Comparison of ENCODE assay signal across 11 mouse cellular contexts in genomic region chr7:117474302-117474701, GRCm38 (mm10).
DNase-seq lines count a peak whose midpoint lies in the region; ATAC-seq and TF ChIP-seq lines count a peak whose summit lies in the region.
"Had no signal": no experiment of that assay in that cellular context is flagged by ENCODE, and none has a peak within 500 bp of the region (broad histone marks: within the 10 kb centered on the region; RNA-seq: fewer than 3 reads in every experiment).

No protein-coding gene starts in this region.

- no peak overlapping the region for H3K27ac ChIP-seq in hindbrain, embryonic 11.5 days (ENCODE audit: low read depth, low read length)
- H3K27ac ChIP-seq in hindbrain, postnatal 0 days = no peak overlapping the region
- no peak overlapping the region for H3K27ac ChIP-seq in ES-Bruce4 (ENCODE audit: insufficient read depth, low read length)
- no peak overlapping the region for H3K27ac ChIP-seq in limb, embryonic 14.5 days (replicated peaks; ENCODE audit: low read depth, low read length)

- WGBS in hindbrain, embryonic 11.5 days = 6% methylated on average over 2 of the region's 2 CpGs
- WGBS in hindbrain, postnatal 0 days = 40% methylated on average over 2 of the region's 2 CpGs
- 37% methylated on average over 2 of the region's 2 CpGs for WGBS in limb, embryonic 14.5 days

- peak; percentile 57 for ATAC-seq in hindbrain, embryonic 11.5 days (ENCODE audit: low FRiP score)
- no peak for ATAC-seq in hindbrain, postnatal 0 days
- peak; percentile 30; the same call in 1 of the 2 replicates for ATAC-seq in limb, embryonic 14.5 days (ENCODE audit: low FRiP score, low read depth)

- no peak overlapping the region for H3K4me2 ChIP-seq in hindbrain, embryonic 11.5 days (replicated peaks; ENCODE audit: low read depth, low read length)
- H3K4me2 ChIP-seq in hindbrain, postnatal 0 days (ENCODE audit: low read depth, low read length) = no peak overlapping the region
- no peak overlapping the region for H3K4me2 ChIP-seq in limb, embryonic 14.5 days (replicated peaks; ENCODE audit: low read depth, low read length, severe bottlenecking)
- H3K4me2 ChIP-seq: hindbrain, embryonic 15.5 days had no signal

- H3K36me3 ChIP-seq in hindbrain, embryonic 11.5 days (ENCODE audit: control insufficient read depth, insufficient read depth, low read length) = no peaks in the 10 kb centered on the region
- H3K36me3 ChIP-seq in hindbrain, postnatal 0 days (ENCODE audit: insufficient read depth, low read length) = no peaks in the 10 kb centered on the region
- no peaks in the 10 kb centered on the region for H3K36me3 ChIP-seq in ES-Bruce4 (ENCODE audit: control insufficient read depth, insufficient read depth, low read length, poor library complexity, severe bottlenecking)
- H3K36me3 ChIP-seq in limb, embryonic 14.5 days (ENCODE audit: control insufficient read depth, insufficient read depth, low read length) = no peaks in the 10 kb centered on the region
- H3K36me3 ChIP-seq: hindbrain, embryonic 15.5 days had no signal

- TF ChIP-seq POLR2A in ES-Bruce4 (IDR thresholded peaks at IDR 0.05; ENCODE audit: insufficient read depth, low read length) = no peak
- TF ChIP-seq POLR2A in brain, embryonic 14.5 days (IDR thresholded peaks at IDR 0.05; ENCODE audit: borderline replicate concordance, extremely low read depth, insufficient read depth, insufficient read length, poor library complexity, severe bottlenecking) = no peak
- no peak for TF ChIP-seq POLR2A in limb, embryonic 14.5 days (IDR thresholded peaks at IDR 0.05; ENCODE audit: borderline replicate concordance, extremely low read depth, insufficient read depth, insufficient read length)

- no peak for TF ChIP-seq CTCF in hindbrain, postnatal 0 days (IDR thresholded peaks at IDR 0.05; ENCODE audit: low read depth)
- TF ChIP-seq CTCF in ES-Bruce4 (IDR thresholded peaks at IDR 0.05; ENCODE audit: low read depth, low read length) = no peak
- no peak for TF ChIP-seq CTCF in brain, embryonic 14.5 days (IDR thresholded peaks at IDR 0.05; ENCODE audit: borderline replicate concordance, extremely low read depth, insufficient read depth, insufficient read length)

- H3K9me3 ChIP-seq in hindbrain, embryonic 11.5 days (ENCODE audit: control insufficient read depth, low read length) = no peaks in the 10 kb centered on the region
- no peaks in the 10 kb centered on the region for H3K9me3 ChIP-seq in hindbrain, postnatal 0 days (ENCODE audit: low read length)
- H3K9me3 ChIP-seq in ES-Bruce4 (replicated peaks; ENCODE audit: control insufficient read depth, insufficient read depth, low read length, poor library complexity, severe bottlenecking) = no peaks in the 10 kb centered on the region
- H3K9me3 ChIP-seq in limb, embryonic 14.5 days (ENCODE audit: control insufficient read depth, low read length) = no peaks in the 10 kb centered on the region
- H3K9me3 ChIP-seq: hindbrain, embryonic 15.5 days had no signal

- TF ChIP-seq EP300 in ES-Bruce4 (IDR thresholded peaks at IDR 0.05; ENCODE audit: insufficient read depth, low read depth, low read length) = 0 out of 2 replicates have a peak, but pooled peaks have one; percentile 28

- DNase-seq in hindbrain, embryonic 11.5 days (ENCODE audit: low spot score) = peak; percentile 50
- no peak for DNase-seq in hindbrain, postnatal 0 days (ENCODE audit: low spot score)
- DNase-seq in brain, embryonic 14.5 days (ENCODE audit: low read depth) = peak; percentile 41
- DNase-seq in limb, embryonic 14.5 days (ENCODE audit: low spot score) = peak; percentile 21
- DNase-seq in natural killer cell, adult 2 months (ENCODE audit: low spot score in 2 of 2) = no peak
- no peak for DNase-seq in frontal cortex, postnatal 36 days (ENCODE audit: low spot score in 2 of 2)
- DNase-seq: kidney, postnatal 25 days; lung, postnatal 4 days; thymus, adult 2 months had no signal

- no peaks in the 10 kb centered on the region for H3K27me3 ChIP-seq in hindbrain, embryonic 11.5 days (ENCODE audit: control insufficient read depth, insufficient read depth, low read length)
- H3K27me3 ChIP-seq in hindbrain, postnatal 0 days (ENCODE audit: insufficient read depth, low read length) = no peaks in the 10 kb centered on the region
- H3K27me3 ChIP-seq in ES-Bruce4 (ENCODE audit: control insufficient read depth, insufficient read depth, low read length, poor library complexity, severe bottlenecking) = no peaks in the 10 kb centered on the region
- H3K27me3 ChIP-seq in limb, embryonic 14.5 days (ENCODE audit: control insufficient read depth, insufficient read depth, low read length) = no peaks in the 10 kb centered on the region
- H3K27me3 ChIP-seq: hindbrain, embryonic 15.5 days had no signal

- no peak overlapping the region for H3K4me3 ChIP-seq in hindbrain, embryonic 11.5 days (ENCODE audit: low read depth, low read length)
- H3K4me3 ChIP-seq in hindbrain, postnatal 0 days (ENCODE audit: low read length) = no peak overlapping the region
- H3K4me3 ChIP-seq in ES-Bruce4 (ENCODE audit: low read depth, low read length) = no peak overlapping the region
- no peak overlapping the region for H3K4me3 ChIP-seq in limb, embryonic 14.5 days (replicated peaks; ENCODE audit: low read length)
- H3K4me3 ChIP-seq: hindbrain, embryonic 15.5 days had no signal

- H3K9ac ChIP-seq in hindbrain, embryonic 11.5 days (ENCODE audit: low read depth, low read length) = no peak overlapping the region
- H3K9ac ChIP-seq in hindbrain, postnatal 0 days (replicated peaks; ENCODE audit: low read length) = no peak overlapping the region
- no peak overlapping the region for H3K9ac ChIP-seq in ES-Bruce4 (ENCODE audit: low read depth, poor library complexity, severe bottlenecking)
- no peak overlapping the region for H3K9ac ChIP-seq in limb, embryonic 14.5 days (ENCODE audit: low read depth, low read length, severe bottlenecking)
- H3K9ac ChIP-seq: hindbrain, embryonic 15.5 days had no signal

- H3K4me1 ChIP-seq in hindbrain, embryonic 11.5 days (replicated peaks; ENCODE audit: control insufficient read depth, insufficient read depth, low read length) = peaks cover 15% of the 10 kb centered on the region
- H3K4me1 ChIP-seq in hindbrain, postnatal 0 days (ENCODE audit: insufficient read depth, low read length) = peaks cover 25% of the 10 kb centered on the region
- H3K4me1 ChIP-seq in ES-Bruce4 (ENCODE audit: control insufficient read depth, insufficient read depth, low read length) = peaks cover 2% of the 10 kb centered on the region
- peaks cover 19% of the 10 kb centered on the region for H3K4me1 ChIP-seq in limb, embryonic 14.5 days (ENCODE audit: control insufficient read depth, insufficient read depth, low read length)

Comparison
In these comparisons a context has a peak if more than half of its experiments do, and no peak if none do; other contexts are left out.
1. DNase-seq: peak in hindbrain, embryonic 11.5 days (single experiment), brain, embryonic 14.5 days (single experiment) and limb, embryonic 14.5 days (single experiment); none in hindbrain, postnatal 0 days (single experiment), natural killer cell, adult 2 months (0 of 2) and frontal cortex, postnatal 36 days (0 of 2).